Mouse (Mus musculus) C2C12 (cell line): Measurements from ENCODE around the gene Agfg2. TPM values are rescaled to one million over a fixed set of nuclear protein-coding genes. Genes with fewer than 3 reads are reported as not detected.

ENCODE experiments used
- H3K27me3 ChIP-seq: one replicate; pipeline ENCODE4 v1.6.1; 2011; ENCODE audit not compliant: control insufficient read depth, insufficient read depth, insufficient read length
- H3K36me3 ChIP-seq: one replicate; pipeline ENCODE4 v1.6.1; 2011; ENCODE audit not compliant: control insufficient read depth, insufficient read depth
- H3K4me3 ChIP-seq: one replicate; pipeline ENCODE4 v1.5.1; 2011; ENCODE audit warnings: mild to moderate bottlenecking, control low read depth; ENCODE audit not compliant: poor library complexity, insufficient read depth, severe bottlenecking
- H3K79me2 ChIP-seq: one replicate; pipeline ENCODE4 v1.6.1; 2011; ENCODE audit not compliant: control insufficient read depth, insufficient read depth
- H3K79me3 ChIP-seq: one replicate; pipeline ENCODE4 v1.6.1; 2011; ENCODE audit warnings: low read depth, control low read depth
- H3ac ChIP-seq: one replicate; pipeline ENCODE3; 2011; ENCODE audit warnings: low read depth; ENCODE audit not compliant: control insufficient read depth, insufficient read length
- CEBPB ChIP-seq: IDR thresholded peaks from one replicate; pipeline ENCODE4 v1.6.1; 2011; ENCODE audit warnings: low read depth, mild to moderate bottlenecking, control low read depth, moderate library complexity
- CTCF ChIP-seq: IDR thresholded peaks from one replicate; pipeline ENCODE4 v1.5.1; 2011; ENCODE audit not compliant: control insufficient read depth, insufficient read depth, insufficient read length
- FOSL1 ChIP-seq: IDR thresholded peaks from one replicate; pipeline ENCODE4 v1.8.0; 2011; ENCODE audit warnings: mild to moderate bottlenecking, low read length; ENCODE audit not compliant: poor library complexity, insufficient read depth, severe bottlenecking
- MAX ChIP-seq: IDR thresholded peaks from one replicate; pipeline ENCODE4 v1.6.1; 2011; ENCODE audit warnings: mild to moderate bottlenecking, control low read depth
- MYOD1 ChIP-seq: IDR thresholded peaks from one replicate; pipeline ENCODE4 v1.6.1; 2011; ENCODE audit warnings: low read depth; ENCODE audit not compliant: control insufficient read depth, insufficient read length
- MYOG ChIP-seq: IDR thresholded peaks from one replicate; pipeline ENCODE4 v1.6.1; 2011; ENCODE audit not compliant: control insufficient read depth, insufficient read length; ENCODE audit errors: extremely low read depth
- USF1 ChIP-seq: IDR thresholded peaks from one replicate; pipeline ENCODE4 v1.6.1; 2011; ENCODE audit warnings: low read depth, mild to moderate bottlenecking, control low read depth, moderate library complexity
- polyA plus RNA-seq: library from polyadenylated mRNA; unstranded; fragments of >200 nt; fragmentation: generic; extraction: Trizol; gene quantifications from one replicate; pipeline ENCODE4 v1.2.1, GENCODE M21; 2012; ENCODE audit warnings: missing spikeins

Gene Agfg2
- polyA plus RNA-seq, 1 experiment: 15.6 TPM

DNA sequence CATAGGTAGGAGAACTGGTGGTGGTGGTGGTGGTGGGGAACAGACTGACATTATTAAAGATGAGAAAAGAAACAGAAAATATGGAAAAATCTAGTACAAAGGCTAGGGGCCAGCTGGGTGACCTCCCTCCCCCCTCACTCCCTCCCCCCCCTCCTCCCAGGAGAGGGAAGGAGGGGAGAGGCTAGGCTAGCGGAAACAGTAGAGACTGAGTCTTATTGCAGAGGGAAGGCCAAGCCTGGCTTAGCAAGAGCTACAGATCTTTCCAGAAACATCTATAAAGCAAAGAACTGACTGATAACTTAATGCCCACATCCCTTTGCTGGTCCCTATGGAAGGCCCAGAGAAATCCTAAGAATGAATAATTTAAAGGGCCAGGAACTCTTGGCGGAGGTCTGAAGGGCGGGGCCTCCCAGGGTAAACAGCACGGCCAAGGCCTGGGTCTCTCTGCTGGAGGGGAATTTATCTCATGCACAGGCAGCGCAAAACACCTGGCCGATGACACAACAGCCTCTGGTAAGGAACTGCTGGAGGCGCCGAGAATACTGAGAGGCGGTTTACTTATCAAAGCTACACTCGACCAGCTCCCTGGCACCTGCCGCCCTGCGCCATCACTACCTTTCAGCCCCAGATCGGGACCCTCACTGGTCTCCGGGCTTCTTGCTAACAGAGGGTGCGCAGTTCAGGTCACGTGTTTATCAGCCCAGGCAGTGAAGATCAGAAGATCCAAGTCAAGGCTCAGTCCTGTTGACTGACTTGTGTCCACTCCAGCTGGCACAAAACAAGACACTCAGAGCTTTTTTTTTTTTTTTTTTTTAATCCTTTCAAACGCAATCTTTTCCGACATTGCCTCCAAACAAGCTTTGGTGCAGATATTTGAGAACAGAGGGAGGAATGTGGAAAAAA, 34.6 kb downstream of the Agfg2 start:
- no peak overlapping the region for H3ac ChIP-seq
- peaks cover 7% of the 10 kb centered on the region for H3K36me3 ChIP-seq
- H3K27me3 ChIP-seq: no peaks in the 10 kb centered on the region
- H3K79me2 ChIP-seq: no peaks in the 10 kb centered on the region
- H3K79me3 ChIP-seq: no peaks in the 10 kb centered on the region
- no peak overlapping the region for H3K4me3 ChIP-seq
- TF ChIP-seq USF1 (no peak), CEBPB (no peak), MYOD1 (no peak), MAX (no peak), CTCF (no peak), MYOG (no peak), FOSL1 (no peak)

DNA sequence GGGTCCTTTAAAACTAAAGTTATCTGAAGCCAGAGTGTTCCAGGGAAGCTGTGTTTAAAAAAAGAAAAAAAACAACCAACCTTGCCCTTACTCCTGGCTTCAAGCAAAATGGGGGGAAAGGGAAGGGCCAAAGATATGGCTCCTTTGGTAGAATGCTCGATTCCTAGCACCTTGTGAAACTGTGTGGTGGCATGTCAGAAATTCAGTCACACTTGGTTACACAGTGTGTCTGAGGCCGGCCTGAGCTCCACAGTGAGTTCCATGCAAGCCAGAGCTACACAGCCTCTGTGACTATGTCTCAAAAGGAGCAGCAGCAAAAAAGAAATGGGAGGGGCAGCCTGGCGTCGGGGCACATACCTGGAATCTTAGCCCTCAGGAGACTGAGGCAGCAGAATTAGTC, 35.3 kb downstream of the Agfg2 start:
- peaks cover 7% of the 10 kb centered on the region for H3K36me3 ChIP-seq
- no peak for TF ChIP-seq MYOG
- no peaks in the 10 kb centered on the region for H3K27me3 ChIP-seq
- H3K4me3 ChIP-seq: no peak overlapping the region
- H3ac ChIP-seq: no peak overlapping the region
- H3K79me2 ChIP-seq: no peaks in the 10 kb centered on the region
- no peaks in the 10 kb centered on the region for H3K79me3 ChIP-seq

DNA sequence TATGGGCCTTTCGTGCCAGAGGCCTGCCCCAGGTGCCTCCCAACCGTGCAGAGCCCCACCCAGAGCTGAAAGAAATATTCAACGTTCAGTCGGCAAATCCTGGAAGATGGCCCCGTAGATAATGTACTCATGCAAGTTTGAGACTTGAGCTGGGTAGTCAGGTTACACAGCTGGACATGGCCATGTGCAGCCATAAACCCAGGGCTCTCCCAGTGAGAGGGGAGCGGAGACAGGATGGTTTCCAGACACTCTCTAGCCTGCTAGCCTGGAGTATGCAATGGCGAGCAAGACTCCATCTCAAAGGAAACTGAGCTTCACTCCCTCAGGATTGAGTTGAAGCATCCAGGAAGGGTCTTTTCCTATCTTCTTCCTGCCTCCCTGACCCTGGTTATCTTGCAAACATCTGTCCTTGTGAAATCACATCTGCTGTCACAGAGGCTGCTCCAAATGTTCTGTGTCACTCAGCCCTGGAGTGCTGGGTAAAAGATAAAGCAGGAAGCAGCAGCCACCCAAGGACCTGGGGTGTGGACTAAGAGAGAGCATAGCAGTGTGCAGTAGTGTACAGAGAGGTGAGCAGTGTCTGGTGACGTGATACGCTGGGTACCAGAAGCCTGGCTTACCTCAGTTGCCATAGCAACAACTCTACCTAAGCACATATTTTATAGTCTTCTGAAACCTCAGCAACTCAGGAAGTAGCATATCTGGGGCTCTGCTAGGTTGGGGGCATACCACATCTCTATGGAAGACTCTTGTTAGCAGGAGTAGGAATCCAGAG, 36.5 kb downstream of the Agfg2 start:
- Histone ChIP-seq H3ac (no peak overlapping the region), H3K79me2 (no peaks in the 10 kb centered on the region), H3K4me3 (no peak overlapping the region), H3K27me3 (no peaks in the 10 kb centered on the region), H3K36me3 (peaks cover 3% of the 10 kb centered on the region), H3K79me3 (no peaks in the 10 kb centered on the region)
- no peak for TF ChIP-seq CEBPB
- no peak for TF ChIP-seq FOSL1
- TF ChIP-seq MYOD1: no peak
- no peak for TF ChIP-seq MAX
- no peak for TF ChIP-seq CTCF
- TF ChIP-seq MYOG: no peak
- no peak for TF ChIP-seq USF1

DNA sequence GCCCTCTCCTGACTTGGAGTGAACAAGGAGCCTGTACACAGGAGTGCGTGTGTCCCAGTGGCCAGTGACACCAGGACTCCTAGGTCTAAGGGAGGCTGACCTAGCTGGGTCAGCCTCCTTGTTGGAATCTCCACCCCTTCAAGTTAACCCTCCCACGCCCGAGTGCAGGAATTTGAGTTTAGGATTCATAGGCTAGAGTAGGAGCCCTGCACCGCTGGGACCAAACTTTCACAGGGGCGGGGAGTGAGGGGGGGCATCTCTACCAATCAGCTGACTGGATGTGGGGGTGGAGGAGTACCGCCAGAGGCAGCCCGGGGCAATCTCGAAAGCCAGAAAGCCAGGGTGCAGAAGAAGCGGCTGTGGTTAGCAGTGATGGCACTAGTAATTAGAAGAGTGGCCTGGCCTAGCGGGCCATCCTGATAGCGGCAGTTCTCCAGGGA, 38.9 kb downstream of the Agfg2 start, which contains the start of gene Irs3:
Gene Irs3 (minus strand): TSS at position 63 of the 440 bp plus-strand sequence.
- no peak for TF ChIP-seq MYOG
- TF ChIP-seq USF1: no peak
- no peak for TF ChIP-seq MYOD1
- TF ChIP-seq CTCF: no peak
- Histone ChIP-seq H3K4me3 (no peak within 1 kb of the TSS), H3K79me2 (no peaks in the 10 kb centered on the region), H3K36me3 (peaks cover 21% of the 10 kb centered on the region), H3K27me3 (no peaks in the 10 kb centered on the region), H3ac (no peak within 1 kb of the TSS), H3K79me3 (no peaks in the 10 kb centered on the region)

DNA sequence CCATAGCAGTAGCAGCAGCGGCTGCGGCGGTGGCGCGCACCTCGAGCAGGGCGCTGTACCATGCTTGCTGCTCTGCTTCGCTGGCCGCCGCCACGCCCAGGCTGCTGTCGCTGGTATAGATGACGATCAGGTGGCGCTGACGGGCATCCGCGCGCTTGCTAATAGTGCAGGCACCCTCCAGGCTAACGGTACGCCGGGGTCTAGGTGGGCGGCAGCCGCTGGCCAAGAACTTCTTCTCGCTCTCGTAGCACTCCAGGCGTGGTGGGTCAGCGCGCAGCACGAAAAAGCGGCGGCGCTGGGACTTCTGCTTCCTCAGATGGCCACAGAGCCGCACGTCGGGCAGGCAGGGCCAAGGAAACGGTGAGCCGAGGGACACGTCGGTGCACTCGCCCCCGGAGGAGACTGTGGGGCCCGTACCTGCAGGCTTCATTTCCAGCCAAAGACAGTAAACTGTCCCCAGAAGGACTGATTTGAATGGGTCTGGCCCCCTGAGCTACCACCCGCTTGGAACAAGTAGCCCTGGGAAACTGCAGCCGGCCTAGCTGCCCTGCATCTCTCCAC, 39.4 kb downstream of the Agfg2 start:
- no peak overlapping the region for H3ac ChIP-seq
- no peaks in the 10 kb centered on the region for H3K79me2 ChIP-seq
- no peak for TF ChIP-seq CEBPB
- TF ChIP-seq USF1: no peak
- no peak for TF ChIP-seq FOSL1
- TF ChIP-seq MYOD1: no peak
- TF ChIP-seq CTCF: no peak
- TF ChIP-seq MAX: no peak
- TF ChIP-seq MYOG: no peak
- no peaks in the 10 kb centered on the region for H3K27me3 ChIP-seq
- peaks cover 26% of the 10 kb centered on the region for H3K36me3 ChIP-seq
- no peaks in the 10 kb centered on the region for H3K79me3 ChIP-seq
- H3K4me3 ChIP-seq: no peak overlapping the region
